Mouse (Mus musculus): ENCODE measurements at regions not wholly inside any gene's neighbourhood (a gene's known extent, or its start where the extent isn't known, plus 50 kb on each side); places are given as distances from the start of the nearest gene placed in this dataset.
"Not testable (repeated sequence)": the region's sequence is repeated elsewhere in the genome, so short reads cannot be mapped to it uniquely, and the experiment has no call there.

GRCm38 (mm10) chr14:53373777-53374468 lies 878.4 kb upstream of the Olfr1507 start:
- DNase-seq: not testable (repeated sequence)

DNA sequence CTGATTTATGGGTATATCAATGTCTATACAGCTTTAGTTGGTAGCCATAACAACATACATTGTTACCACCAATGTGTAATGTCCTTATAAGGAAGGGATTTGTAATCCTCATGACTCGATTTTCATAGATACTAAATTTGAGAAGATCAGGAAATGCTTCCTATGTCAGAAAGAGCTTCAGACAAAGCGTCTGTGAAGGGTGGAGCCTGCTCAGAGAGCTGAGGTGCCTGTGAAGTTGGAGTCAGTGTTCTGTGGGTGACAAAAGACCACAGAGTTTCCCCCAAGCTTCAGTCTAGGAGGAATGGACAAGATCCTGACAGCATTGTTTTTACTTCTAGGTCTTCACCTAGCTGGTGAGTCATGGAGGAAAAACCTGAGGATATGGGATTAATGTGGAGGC lies 874.2 kb upstream of the Olfr1507 start:
- DNase-seq: no peak

DNA sequence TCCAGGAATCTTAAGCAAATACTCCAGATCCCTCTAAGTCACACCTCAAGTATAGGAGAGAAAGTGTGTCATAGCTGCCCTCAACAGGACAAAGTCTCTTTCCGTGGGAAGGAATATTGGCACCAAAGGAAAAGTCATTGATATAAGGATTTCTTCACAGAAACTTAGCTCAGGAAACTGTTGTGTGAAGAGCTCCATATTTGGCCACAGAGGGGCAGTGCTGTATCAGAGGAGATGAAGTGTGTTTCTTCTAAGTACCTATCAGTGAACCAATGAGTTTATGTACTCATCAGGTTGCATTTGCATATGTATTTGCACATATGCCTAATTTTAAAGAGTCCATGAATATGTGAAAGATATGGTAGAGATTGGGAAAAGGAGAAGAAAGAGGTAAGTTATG lies 871.9 kb upstream of the Olfr1507 start:
- DNase-seq: not testable (repeated sequence)

DNA sequence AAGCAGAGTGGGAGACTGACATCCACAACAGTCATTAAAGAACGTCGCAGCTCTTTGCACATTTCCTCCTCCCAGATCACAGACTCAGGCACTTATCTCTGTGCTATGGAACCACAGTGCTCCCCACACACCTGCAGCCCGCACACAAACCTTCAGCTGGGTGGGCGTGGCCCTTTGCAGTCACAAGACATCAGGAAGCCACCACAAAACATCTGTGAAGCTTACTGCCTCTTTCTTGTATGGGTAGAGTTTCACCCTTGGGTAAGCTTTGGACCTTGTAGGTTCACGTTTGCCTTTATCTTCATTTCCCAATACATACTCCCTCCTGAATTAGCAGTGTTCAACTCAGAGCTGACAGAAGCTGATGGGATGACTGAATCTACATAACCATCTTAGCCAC lies 868.4 kb upstream of the Olfr1507 start:
- not testable (repeated sequence) for DNase-seq

GRCm38 (mm10) chr14:53362054-53362453 lies 866.5 kb upstream of the Olfr1507 start:
- DNase-seq: not testable (repeated sequence)

- not testable (repeated sequence) for DNase-seq
Observed at GRCm38 (mm10) chr14:53357498-53357897, 861.9 kb upstream of the Olfr1507 start.

GRCm38 (mm10) chr14:53356783-53357182 lies 861.2 kb upstream of the Olfr1507 start:
- DNase-seq: not testable (repeated sequence)

GRCm38 (mm10) chr14:53351457-53351856 lies 855.9 kb upstream of the Olfr1507 start:
- DNase-seq: not testable (repeated sequence)

- DNase-seq: not testable (repeated sequence)
Observed at GRCm38 (mm10) chr14:53350780-53351179, 855.2 kb upstream of the Olfr1507 start.

DNA sequence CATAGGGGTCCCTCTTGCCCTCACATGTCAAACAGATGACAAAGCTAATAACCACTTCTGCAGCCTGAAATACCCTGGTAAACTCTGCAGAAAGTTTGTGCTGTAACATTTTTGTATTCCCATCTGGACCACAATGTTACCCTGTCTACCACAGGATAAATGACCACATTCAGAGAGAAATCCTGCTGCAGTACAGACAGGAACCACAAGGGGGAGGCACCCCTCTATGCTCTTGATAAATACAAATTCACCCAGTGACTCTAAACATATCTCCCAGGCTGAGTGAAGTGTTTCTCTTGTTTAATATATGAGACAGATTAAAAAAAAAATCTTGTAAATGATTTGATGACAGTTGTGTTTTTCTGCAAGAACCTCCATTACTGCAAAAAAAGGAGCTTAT lies 853.6 kb upstream of the Olfr1507 start:
- DNase-seq: not testable (repeated sequence)

GRCm38 (mm10) chr14:53345568-53345967 lies 850.0 kb upstream of the Olfr1507 start:
- peak; percentile 11 for DNase-seq

DNA sequence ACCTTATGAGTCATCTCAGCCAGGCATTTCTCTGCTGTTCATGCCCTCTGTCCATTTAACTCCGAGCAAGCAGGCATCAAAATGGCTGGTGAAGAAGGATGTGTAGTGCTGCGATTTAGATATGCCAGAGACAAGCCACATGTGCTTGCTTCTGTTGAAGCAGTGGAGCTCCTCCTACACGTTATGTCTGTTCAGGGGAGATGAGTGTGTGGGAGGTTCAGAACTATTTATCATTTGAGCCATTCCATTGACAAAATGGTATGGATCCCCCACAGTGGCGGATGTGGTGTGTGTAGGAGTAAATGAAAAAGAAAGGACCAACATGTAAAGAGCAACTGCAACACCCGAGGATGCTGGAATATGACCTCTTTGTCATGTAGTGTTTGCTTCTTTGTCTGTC lies 848.3 kb upstream of the Olfr1507 start:
- DNase-seq: not testable (repeated sequence)

DNA sequence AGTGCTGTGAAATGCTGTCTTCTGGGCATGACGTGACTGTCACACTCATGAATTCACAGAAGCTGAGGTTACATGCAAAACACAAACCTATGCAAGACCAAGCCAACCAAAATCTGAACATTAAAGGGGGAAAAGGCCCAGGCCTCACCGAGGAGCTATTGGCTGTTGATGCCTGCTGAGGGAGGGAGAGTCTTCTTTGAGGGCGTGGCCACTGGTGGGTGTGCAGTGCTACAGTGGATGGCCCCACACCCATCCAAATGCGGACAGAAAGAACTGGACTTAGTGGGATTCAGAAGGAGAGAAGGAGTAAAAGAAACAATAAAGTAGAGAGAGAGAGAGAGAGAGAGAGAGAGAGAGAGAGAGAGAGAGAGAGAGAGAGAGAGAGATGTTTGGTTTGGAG lies 843.6 kb upstream of the Olfr1507 start:
- not testable (repeated sequence) for DNase-seq

DNA sequence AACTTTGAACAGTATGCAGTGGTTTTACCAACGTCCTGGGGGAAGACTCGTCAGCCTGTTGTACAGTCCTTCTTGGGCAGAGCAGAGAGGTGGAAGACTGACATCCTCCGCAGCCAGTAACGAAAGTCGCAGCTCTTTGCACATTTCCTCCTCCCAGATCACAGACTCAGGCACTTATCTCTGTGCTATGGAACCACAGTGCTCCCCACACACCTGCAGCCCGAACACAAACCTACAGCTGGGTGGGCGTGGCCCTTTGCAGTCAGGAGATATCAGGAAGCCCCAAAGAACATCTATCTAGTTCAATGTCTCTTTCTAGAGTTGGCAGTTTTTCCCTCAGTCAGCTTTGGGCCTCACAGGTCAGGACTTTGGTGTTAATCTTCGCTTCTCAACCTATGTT lies 841.9 kb upstream of the Olfr1507 start:
- DNase-seq: not testable (repeated sequence)

- DNase-seq: not testable (repeated sequence)
Observed at GRCm38 (mm10) chr14:53336705-53337104, 841.2 kb upstream of the Olfr1507 start.

DNA sequence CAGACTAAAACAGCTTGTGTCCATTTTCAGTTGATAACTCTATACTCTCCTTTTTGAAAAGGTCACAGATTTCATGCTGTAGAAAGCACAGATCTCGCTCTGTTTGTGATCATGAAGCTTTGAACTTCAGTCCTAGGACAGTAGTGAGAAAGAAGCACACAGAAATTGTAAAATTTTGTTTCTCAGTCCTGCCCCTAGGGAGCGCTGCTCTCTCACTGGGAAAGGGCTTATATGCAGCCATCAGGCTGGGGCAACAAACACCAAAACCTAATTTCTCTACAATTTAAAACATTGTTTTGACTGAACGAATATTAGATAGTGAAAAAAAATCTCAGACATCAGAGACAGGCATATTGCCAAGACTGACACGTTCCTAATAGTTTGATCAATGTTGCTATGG lies 838.9 kb upstream of the Olfr1507 start:
- DNase-seq: not testable (repeated sequence)

DNA sequence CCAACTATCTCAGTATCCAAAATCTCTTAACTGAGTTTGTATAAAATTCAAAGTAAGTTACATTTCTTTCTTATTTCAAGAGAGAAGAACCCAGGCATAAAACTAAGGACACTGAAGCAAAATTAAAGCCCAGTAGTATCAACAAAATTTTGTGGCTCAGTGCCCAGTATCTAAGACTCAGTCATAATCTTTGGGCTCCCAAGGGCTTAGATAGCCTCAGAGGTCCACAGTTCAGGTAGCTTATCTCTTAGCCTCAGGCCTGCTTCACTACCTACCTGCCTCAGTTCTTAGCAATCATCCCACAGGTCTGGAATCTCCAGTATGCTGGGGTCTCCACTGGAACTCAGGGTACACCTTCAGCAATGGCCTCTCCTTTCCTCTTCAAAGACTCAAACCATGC lies 835.6 kb upstream of the Olfr1507 start:
- DNase-seq: not testable (repeated sequence)

- DNase-seq: not testable (repeated sequence)
Observed at GRCm38 (mm10) chr14:53324367-53324766, 828.8 kb upstream of the Olfr1507 start.

DNA sequence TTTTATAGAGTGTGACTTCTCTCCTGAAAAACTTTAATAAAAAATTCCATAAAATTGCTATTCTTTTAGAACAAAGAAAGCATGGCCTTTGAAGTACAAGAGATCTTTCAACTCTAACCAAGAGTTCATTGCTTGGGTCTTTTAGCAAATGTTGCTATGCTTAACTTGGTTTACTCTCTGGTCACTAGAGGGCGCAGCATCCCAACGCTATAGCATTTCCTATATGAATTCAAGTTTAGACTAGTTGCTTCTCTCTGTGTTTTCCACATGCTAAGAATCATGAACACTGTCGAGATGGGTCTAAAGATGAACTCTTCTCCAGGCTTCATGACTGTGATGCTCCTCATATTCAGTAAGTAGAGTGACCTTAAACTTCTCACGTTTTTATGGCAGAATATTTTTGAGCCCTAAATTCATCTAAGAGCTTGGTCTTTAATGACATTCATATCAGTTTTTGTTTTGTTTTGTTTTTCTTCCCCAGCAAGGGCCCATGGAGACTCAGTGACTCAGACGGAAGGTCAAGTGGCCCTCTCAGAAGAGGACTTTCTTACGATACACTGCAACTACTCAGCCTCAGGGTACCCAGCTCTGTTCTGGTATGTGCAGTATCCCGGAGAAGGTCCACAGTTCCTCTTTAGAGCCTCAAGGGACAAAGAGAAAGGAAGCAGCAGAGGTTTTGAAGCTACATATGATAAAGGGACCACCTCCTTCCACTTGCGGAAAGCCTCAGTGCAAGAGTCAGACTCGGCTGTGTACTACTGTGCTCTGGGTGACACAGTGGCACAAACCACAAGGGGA lies 823.2 kb upstream of the Olfr1507 start:
- not testable (repeated sequence) for DNase-seq

GRCm38 (mm10) chr14:53312490-53312889 lies 816.9 kb upstream of the Olfr1507 start:
- not testable (repeated sequence) for DNase-seq

DNA sequence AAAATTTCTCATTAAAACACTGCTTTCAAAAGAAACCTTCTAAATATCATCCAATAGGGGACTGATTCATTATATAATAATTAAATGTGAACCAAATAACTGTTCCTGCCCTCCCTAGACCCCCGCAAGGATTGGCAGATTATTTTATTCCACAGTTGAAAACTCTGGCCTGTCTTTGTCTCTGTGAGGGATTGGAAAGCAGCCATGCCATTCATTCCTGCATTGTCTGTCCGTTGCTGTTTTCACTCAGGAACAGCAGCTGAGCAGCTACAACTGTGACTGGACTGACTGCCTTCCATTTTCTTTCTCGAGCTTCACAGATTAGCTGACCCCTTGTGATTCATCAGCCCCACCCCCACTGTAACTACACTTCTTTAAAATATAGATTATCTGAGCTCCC lies 807.6 kb upstream of the Olfr1507 start:
- not testable (repeated sequence) for DNase-seq

GRCm38 (mm10) chr14:53302491-53302829 lies 806.9 kb upstream of the Olfr1507 start:
- DNase-seq: not testable (repeated sequence)

- not testable (repeated sequence) for DNase-seq
Observed at GRCm38 (mm10) chr14:53301722-53302490, 806.4 kb upstream of the Olfr1507 start.

Data from embryo, embryonic 11 days (tissue).